In genomic region chr1:159750876-159751275, GRCm38 (mm10) we compare ENCODE assay signal across 19 mouse cellular contexts.
"Had no signal": no experiment of that assay in that cellular context is flagged by ENCODE, and none has a peak within 500 bp of the region (broad histone marks: within the 10 kb centered on the region; RNA-seq: fewer than 3 reads in every experiment).

No protein-coding gene starts in this region.

- H3K4me3 ChIP-seq: left cerebral cortex, adult 2 months; limb, embryonic 12.5 days; liver, embryonic 13.5 days; lung, embryonic 15.5 days; megakaryocyte, embryonic 14.5 days; midbrain, embryonic 13.5 days; neural tube, embryonic 12.5 days; stomach, embryonic 15.5 days had no signal

- H3K36me3 ChIP-seq: limb, embryonic 12.5 days; liver, embryonic 13.5 days; lung, embryonic 15.5 days; midbrain, embryonic 13.5 days; neural tube, embryonic 12.5 days; stomach, embryonic 15.5 days had no signal

- H3K9me3 ChIP-seq: limb, embryonic 12.5 days; liver, embryonic 13.5 days; lung, embryonic 15.5 days; megakaryocyte, embryonic 14.5 days; midbrain, embryonic 13.5 days; neural tube, embryonic 12.5 days; stomach, embryonic 15.5 days had no signal

- H3K4me1 ChIP-seq: limb, embryonic 12.5 days; liver, embryonic 13.5 days; lung, embryonic 15.5 days; megakaryocyte, embryonic 14.5 days; midbrain, embryonic 13.5 days; stomach, embryonic 15.5 days had no signal

- DNase-seq: kidney, adult 11 months; kidney, adult 9 months; kidney, postnatal 36 days; liver; liver, embryonic 13.5 days; liver, postnatal 0 days; lung, postnatal 14 days; right cerebral cortex, postnatal 14 days; thymus, adult 2 months; thymus, postnatal 25 days had no signal

- ATAC-seq: liver, postnatal 0 days; midbrain, embryonic 13.5 days had no signal

- H3K27ac ChIP-seq: kidney, postnatal 0 days; left cerebral cortex, adult 2 months; limb, embryonic 12.5 days; liver, embryonic 13.5 days; lung, embryonic 15.5 days; macrophage; midbrain, embryonic 13.5 days; neural tube, embryonic 12.5 days; stomach, embryonic 15.5 days had no signal

- H3K27me3 ChIP-seq: limb, embryonic 12.5 days; liver, embryonic 13.5 days; lung, embryonic 15.5 days; midbrain, embryonic 13.5 days; neural tube, embryonic 12.5 days; stomach, embryonic 15.5 days had no signal

- H3K4me2 ChIP-seq: limb, embryonic 12.5 days; liver, embryonic 13.5 days; lung, embryonic 15.5 days; midbrain, embryonic 13.5 days; neural tube, embryonic 12.5 days; stomach, embryonic 15.5 days had no signal

- H3K9ac ChIP-seq: limb, embryonic 12.5 days; liver, embryonic 13.5 days; liver, postnatal 0 days; lung, embryonic 15.5 days; midbrain, embryonic 13.5 days; neural tube, embryonic 12.5 days; stomach, embryonic 15.5 days had no signal
